Mouse (Mus musculus): ENCODE data around the gene 4930404N11Rik.

GRCm38 (mm10) chr10:81320550-81321347 lies 44.9 kb downstream of the 4930404N11Rik start, which contains the start of gene Cactin:
- no peak for TF ChIP-seq CTCF (IDR thresholded peaks at IDR 0.05; ENCODE audit: borderline replicate concordance, insufficient read depth, low read length)
- TF ChIP-seq POLR2A (IDR thresholded peaks at IDR 0.05; ENCODE audit: low read depth, low read length), result peak; percentile 70

All from embryonic fibroblast, embryonic 13.5 days (primary cell).